Mouse (Mus musculus): Measurements from ENCODE around the gene Tmem130. TPM values are rescaled to one million over a fixed set of nuclear protein-coding genes. Genes with fewer than 3 reads are reported as not detected.

Gene Tmem130
- polyA plus RNA-seq, 1 experiment from 2014 or later: 1.7 TPM

GRCm38 (mm10) chr5:144733953-144734352 lies 27.7 kb downstream of the Tmem130 start:
- Histone ChIP-seq H3K4me2 (replicated peaks) (no peak overlapping the region), H3K9ac (no peak overlapping the region), H3K27me3 (no peaks in the 10 kb centered on the region), H3K4me1 (no peaks in the 10 kb centered on the region), H3K36me3 (no peaks in the 10 kb centered on the region), H3K4me3 (no peak overlapping the region), H3K9me3 (no peaks in the 10 kb centered on the region), H3K27ac (no peak overlapping the region)
- 39% methylated on average over 4 of the region's 4 CpGs for WGBS
- ATAC-seq (ENCODE audit: insufficient number of reproducible peaks, insufficient read depth, low FRiP score, low TSS enrichment): no peak

- H3K9me3 ChIP-seq: no peaks in the 10 kb centered on the region
- H3K9ac ChIP-seq: no peak overlapping the region
- no peak for ATAC-seq (ENCODE audit: insufficient number of reproducible peaks, insufficient read depth, low FRiP score, low TSS enrichment)
- H3K4me3 ChIP-seq: no peak overlapping the region
- H3K4me1 ChIP-seq: no peaks in the 10 kb centered on the region
- H3K4me2 ChIP-seq (replicated peaks): no peak overlapping the region
- peaks cover 7% of the 10 kb centered on the region for H3K27me3 ChIP-seq
- no peaks in the 10 kb centered on the region for H3K36me3 ChIP-seq
- 59% methylated on average over 8 of the region's 8 CpGs for WGBS
- no peak overlapping the region for H3K27ac ChIP-seq
Observed at GRCm38 (mm10) chr5:144729216-144729615, 32.4 kb downstream of the Tmem130 start.

GRCm38 (mm10) chr5:144728237-144728636 lies 33.4 kb downstream of the Tmem130 start:
- ATAC-seq (ENCODE audit: insufficient number of reproducible peaks, insufficient read depth, low FRiP score, low TSS enrichment): no peak
- Histone ChIP-seq H3K9ac (no peak overlapping the region), H3K9me3 (no peaks in the 10 kb centered on the region), H3K4me3 (no peak overlapping the region), H3K36me3 (no peaks in the 10 kb centered on the region), H3K27me3 (peaks cover 7% of the 10 kb centered on the region), H3K4me1 (no peaks in the 10 kb centered on the region), H3K4me2 (replicated peaks) (no peak overlapping the region), H3K27ac (no peak overlapping the region)
- 18% methylated on average over 5 of the region's 5 CpGs for WGBS

DNA sequence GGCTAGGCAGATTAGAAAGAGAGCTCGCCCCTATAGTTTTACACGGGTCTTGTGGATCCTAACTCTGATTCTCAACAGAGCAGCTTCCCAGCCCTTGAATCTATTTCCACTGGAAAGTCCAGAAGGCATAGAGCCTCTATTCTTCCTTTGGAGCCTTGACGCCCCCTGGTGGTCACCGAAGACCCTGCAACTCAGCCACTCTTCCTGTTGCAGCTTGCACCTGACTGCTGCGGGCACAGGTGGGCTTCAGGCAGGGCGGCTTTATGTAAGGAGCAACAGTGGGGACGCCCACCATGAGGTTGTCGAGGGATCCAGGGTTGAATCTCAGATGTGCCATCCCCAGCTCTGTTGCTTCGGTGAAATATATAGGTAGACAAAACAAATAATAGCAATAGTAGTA lies 34.5 kb downstream of the Tmem130 start:
- no peak for ATAC-seq (ENCODE audit: insufficient number of reproducible peaks, insufficient read depth, low FRiP score, low TSS enrichment)
- H3K4me3 ChIP-seq: no peak overlapping the region
- WGBS: 5% methylated on average over 9 of the region's 9 CpGs
- H3K36me3 ChIP-seq: no peaks in the 10 kb centered on the region
- H3K4me1 ChIP-seq: no peaks in the 10 kb centered on the region
- no peak overlapping the region for H3K4me2 ChIP-seq (replicated peaks)
- H3K27me3 ChIP-seq: peaks cover 7% of the 10 kb centered on the region
- no peak overlapping the region for H3K9ac ChIP-seq
- no peaks in the 10 kb centered on the region for H3K9me3 ChIP-seq
- no peak overlapping the region for H3K27ac ChIP-seq

DNA sequence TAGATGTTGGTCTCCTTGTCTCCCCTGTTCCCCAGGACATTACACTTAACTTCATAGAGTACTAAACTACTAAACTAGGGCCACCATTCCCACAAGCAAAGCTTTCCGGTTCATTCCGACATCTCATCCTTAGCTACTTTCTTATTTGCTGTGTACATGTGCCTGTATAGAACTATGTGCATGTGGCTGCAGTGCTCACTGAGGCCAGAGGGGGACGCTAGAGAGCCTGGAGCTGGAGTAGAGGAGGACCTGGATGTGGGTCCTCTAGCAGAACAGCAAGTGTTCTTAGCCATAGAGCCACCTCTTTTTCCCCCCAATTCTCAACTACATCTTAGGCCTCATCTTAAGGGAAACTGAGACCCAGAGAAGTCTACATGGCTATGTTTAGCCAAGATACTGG lies 36.1 kb downstream of the Tmem130 start:
- no peaks in the 10 kb centered on the region for H3K9me3 ChIP-seq
- no peak for ATAC-seq (ENCODE audit: insufficient number of reproducible peaks, insufficient read depth, low FRiP score, low TSS enrichment)
- H3K4me1 ChIP-seq: no peaks in the 10 kb centered on the region
- no peak overlapping the region for H3K4me3 ChIP-seq
- H3K9ac ChIP-seq: no peak overlapping the region
- 80% methylated on average over 3 of the region's 3 CpGs for WGBS
- H3K36me3 ChIP-seq: no peaks in the 10 kb centered on the region
- no peak overlapping the region for H3K27ac ChIP-seq
- peaks cover 7% of the 10 kb centered on the region for H3K27me3 ChIP-seq
- no peak overlapping the region for H3K4me2 ChIP-seq (replicated peaks)

DNA sequence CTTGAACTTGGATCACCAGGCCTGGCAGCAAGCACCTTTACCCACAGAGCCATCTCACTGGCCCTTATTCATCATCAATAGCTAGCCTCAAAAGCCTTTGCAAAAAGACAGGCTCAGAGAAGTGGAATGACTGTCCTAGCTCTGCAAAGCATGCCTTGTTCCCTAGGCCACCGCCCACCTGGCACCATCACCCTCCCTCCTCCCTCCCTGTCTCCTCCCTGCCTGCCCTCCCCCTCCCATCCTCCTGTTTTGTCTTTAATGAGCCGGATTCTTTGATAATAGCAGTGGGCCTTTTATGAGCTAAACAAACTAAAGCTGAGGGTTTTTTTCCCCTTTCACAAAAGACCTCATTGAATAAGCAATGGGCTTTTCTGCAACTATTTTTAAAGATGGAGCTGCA lies 36.7 kb downstream of the Tmem130 start:
- Histone ChIP-seq H3K4me2 (replicated peaks) (no peak overlapping the region), H3K9ac (no peak overlapping the region), H3K4me3 (no peak overlapping the region), H3K9me3 (no peaks in the 10 kb centered on the region), H3K27ac (no peak overlapping the region), H3K4me1 (no peaks in the 10 kb centered on the region), H3K36me3 (no peaks in the 10 kb centered on the region), H3K27me3 (peaks cover 7% of the 10 kb centered on the region)
- ATAC-seq (ENCODE audit: insufficient number of reproducible peaks, insufficient read depth, low FRiP score, low TSS enrichment): no peak
- WGBS: 42% methylated on average over 2 of the region's 2 CpGs

DNA sequence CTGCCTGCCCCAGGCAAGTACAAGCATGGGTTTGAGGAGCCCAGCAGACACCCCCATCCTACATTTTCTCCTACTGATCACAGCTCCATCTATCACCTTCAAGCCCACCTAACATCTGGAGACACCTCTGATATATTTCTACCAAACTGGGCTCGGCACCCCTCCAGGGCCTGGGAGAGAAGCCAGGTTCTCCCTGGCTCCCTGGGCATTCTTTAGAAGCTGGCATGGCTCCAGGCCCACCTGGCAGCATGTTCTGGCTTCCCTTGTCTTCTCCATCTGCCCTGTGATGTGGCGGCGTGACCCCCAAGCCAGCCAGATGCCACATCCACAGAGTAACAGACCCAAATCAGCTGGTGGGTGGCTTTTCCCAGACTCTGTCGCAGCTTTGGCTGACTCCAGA lies 41.3 kb downstream of the Tmem130 start:
- no peaks in the 10 kb centered on the region for H3K36me3 ChIP-seq
- H3K9me3 ChIP-seq: no peaks in the 10 kb centered on the region
- no peak overlapping the region for H3K4me2 ChIP-seq (replicated peaks)
- no peak for ATAC-seq (ENCODE audit: insufficient number of reproducible peaks, insufficient read depth, low FRiP score, low TSS enrichment)
- H3K4me3 ChIP-seq: no peak overlapping the region
- H3K4me1 ChIP-seq: no peaks in the 10 kb centered on the region
- no peak overlapping the region for H3K9ac ChIP-seq
- H3K27me3 ChIP-seq: no peaks in the 10 kb centered on the region
- 83% methylated on average over 4 of the region's 4 CpGs for WGBS
- no peak overlapping the region for H3K27ac ChIP-seq

DNA sequence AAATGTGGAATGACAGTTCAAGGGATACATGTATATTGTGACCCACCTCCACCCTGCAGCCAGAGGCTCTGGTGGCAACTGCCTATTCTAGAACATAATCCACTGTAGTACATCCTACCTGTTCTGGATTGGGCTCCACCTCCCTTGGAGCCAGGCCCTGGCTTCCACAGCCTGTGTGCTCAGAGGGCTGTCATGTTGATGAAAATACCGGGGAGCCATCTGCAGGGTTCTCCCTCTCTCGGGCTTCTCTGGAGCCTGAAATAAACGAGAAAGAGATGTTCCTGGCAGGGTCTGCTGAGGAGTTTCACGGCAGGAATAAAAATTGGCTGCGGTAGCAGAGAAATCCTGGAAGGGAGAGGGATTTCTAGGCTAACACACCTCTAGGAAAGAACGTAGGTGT lies 41.8 kb downstream of the Tmem130 start:
- H3K27me3 ChIP-seq: no peaks in the 10 kb centered on the region
- H3K27ac ChIP-seq: no peak overlapping the region
- no peaks in the 10 kb centered on the region for H3K9me3 ChIP-seq
- no peaks in the 10 kb centered on the region for H3K4me1 ChIP-seq
- H3K36me3 ChIP-seq: no peaks in the 10 kb centered on the region
- H3K9ac ChIP-seq: no peak overlapping the region
- no peak overlapping the region for H3K4me2 ChIP-seq (replicated peaks)
- H3K4me3 ChIP-seq: no peak overlapping the region
- WGBS: 65% methylated on average over 6 of the region's 6 CpGs
- ATAC-seq (ENCODE audit: insufficient number of reproducible peaks, insufficient read depth, low FRiP score, low TSS enrichment): no peak

DNA sequence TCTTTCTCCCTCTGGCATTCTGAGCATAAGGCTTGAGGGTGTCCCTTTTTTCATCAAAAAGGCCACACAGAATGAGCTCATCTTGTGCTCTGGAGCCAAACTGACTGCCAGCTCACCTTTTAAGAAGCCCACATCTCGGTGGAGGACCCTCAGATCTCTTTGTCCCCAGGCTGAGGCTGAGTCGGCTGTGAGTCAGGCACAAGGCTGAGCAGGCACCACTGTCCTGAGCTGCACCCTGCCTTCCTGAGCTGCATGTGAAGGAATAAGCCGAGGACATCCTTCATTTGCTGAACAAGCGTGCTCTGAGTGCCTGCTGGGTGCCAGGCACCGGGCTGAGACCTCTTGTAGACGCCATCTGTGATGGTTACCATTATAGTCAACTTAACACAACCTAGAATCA lies 44.4 kb downstream of the Tmem130 start:
- Histone ChIP-seq H3K4me3 (no peak overlapping the region), H3K36me3 (no peaks in the 10 kb centered on the region), H3K4me1 (peaks cover 5% of the 10 kb centered on the region; the same call in 1 of the 2 replicates), H3K4me2 (replicated peaks) (no peak overlapping the region), H3K9ac (no peak overlapping the region), H3K27me3 (no peaks in the 10 kb centered on the region), H3K9me3 (no peaks in the 10 kb centered on the region), H3K27ac (no peak overlapping the region)
- no peak for ATAC-seq (ENCODE audit: insufficient number of reproducible peaks, insufficient read depth, low FRiP score, low TSS enrichment)
- 60% methylated on average over 6 of the region's 6 CpGs for WGBS

DNA sequence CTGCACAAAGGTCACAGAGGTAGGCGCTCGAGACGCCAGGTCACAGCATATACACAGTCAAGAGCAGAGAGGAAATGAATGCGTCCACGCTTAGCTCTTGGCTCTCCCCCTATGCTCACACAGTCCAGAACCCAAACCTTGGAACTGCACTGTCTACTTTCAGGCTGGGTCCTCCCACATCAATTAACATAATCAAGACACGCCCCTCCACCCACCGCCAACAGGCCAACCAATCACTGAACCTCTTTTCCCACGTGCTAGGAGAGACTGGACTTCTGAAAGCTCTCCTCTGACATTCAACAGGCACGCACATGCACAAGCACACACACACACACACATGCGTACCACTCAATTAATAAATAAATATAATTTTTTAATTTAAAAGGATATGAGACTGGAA lies 48.2 kb downstream of the Tmem130 start:
- no peaks in the 10 kb centered on the region for H3K9me3 ChIP-seq
- WGBS: 86% methylated on average over 10 of the region's 10 CpGs
- H3K4me1 ChIP-seq: peaks cover 5% of the 10 kb centered on the region; the same call in 1 of the 2 replicates
- no peaks in the 10 kb centered on the region for H3K36me3 ChIP-seq
- H3K27me3 ChIP-seq: no peaks in the 10 kb centered on the region
- no peak overlapping the region for H3K27ac ChIP-seq
- no peak for ATAC-seq (ENCODE audit: insufficient number of reproducible peaks, insufficient read depth, low FRiP score, low TSS enrichment)
- no peak overlapping the region for H3K4me3 ChIP-seq
- no peak overlapping the region for H3K4me2 ChIP-seq (replicated peaks)
- H3K9ac ChIP-seq: no peak overlapping the region

GRCm38 (mm10) chr5:144707603-144708002 lies 54.0 kb downstream of the Tmem130 start:
- H3K27me3 ChIP-seq: no peaks in the 10 kb centered on the region
- no peak overlapping the region for H3K4me2 ChIP-seq (replicated peaks)
- no peak for ATAC-seq (ENCODE audit: insufficient number of reproducible peaks, insufficient read depth, low FRiP score, low TSS enrichment)
- WGBS: 93% methylated on average over 6 of the region's 6 CpGs
- no peaks in the 10 kb centered on the region for H3K9me3 ChIP-seq
- no peak overlapping the region for H3K9ac ChIP-seq
- H3K4me3 ChIP-seq: no peak overlapping the region
- no peaks in the 10 kb centered on the region for H3K36me3 ChIP-seq
- no peak overlapping the region for H3K27ac ChIP-seq
- peaks cover 2% of the 10 kb centered on the region; the same call in 1 of the 2 replicates for H3K4me1 ChIP-seq

DNA sequence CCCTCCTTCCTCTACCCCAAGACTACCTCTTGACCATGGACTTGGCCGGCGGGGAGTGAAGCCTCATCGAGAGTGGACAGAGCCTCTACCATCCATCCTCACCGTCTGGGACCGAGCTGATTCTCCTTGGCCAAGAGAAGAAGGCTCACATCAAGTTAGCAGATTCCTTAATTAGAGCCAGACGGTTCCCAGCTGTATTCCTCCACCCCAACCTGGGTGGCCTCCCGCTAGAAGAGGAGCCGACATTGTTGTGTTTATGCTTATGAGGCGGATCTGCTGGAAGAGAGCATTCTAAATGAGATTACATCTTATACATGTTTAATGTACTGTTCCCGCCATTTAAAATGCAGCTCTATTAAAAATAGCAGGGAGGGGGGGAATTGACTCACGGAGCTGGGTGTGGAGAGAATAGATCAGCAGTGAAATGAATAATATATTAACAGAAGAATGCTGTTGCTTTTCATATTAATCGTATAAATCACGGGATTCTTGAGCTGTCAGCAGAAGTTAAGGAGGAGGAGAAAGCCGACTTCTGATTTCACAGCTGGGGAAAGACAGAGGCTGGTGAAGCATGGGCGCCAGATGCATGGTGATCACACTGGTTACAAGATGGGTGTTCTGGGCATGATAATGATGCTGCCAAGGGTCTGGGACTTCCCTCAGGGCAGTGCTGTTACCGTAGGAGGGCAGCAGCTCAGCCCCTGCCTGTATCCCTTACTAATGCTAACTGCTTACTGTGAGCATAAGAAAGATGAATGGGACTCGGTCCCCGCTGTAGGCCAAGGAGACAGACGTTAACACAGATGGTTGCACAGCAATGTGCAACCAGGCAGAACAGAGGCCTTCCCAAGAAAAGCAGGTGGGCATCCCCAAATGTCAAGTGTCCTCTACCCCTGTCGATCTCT lies 57.9 kb downstream of the Tmem130 start:
- no peak overlapping the region for H3K4me2 ChIP-seq (replicated peaks)
- WGBS: 57% methylated on average over 20 of the region's 20 CpGs

More for the DNA sequence above, 57.9 kb downstream of the Tmem130 start:
- no peak overlapping the region for H3K27ac ChIP-seq
- no peaks in the 10 kb centered on the region for H3K9me3 ChIP-seq
- no peaks in the 10 kb centered on the region for H3K4me1 ChIP-seq
- H3K27me3 ChIP-seq: no peaks in the 10 kb centered on the region
- H3K36me3 ChIP-seq: no peaks in the 10 kb centered on the region
- H3K9ac ChIP-seq: no peak overlapping the region
- no peak for ATAC-seq (ENCODE audit: insufficient number of reproducible peaks, insufficient read depth, low FRiP score, low TSS enrichment)
- no peak overlapping the region for H3K4me3 ChIP-seq
